Mouse (Mus musculus): ENCODE results near the gene Stac3.

Stac3 gene

GRCm38 (mm10) chr10:127522088-127522581 lies 20.6 kb downstream of the Stac3 start, which contains the start of gene Shmt2:
Gene Shmt2 (minus strand): TSS chr10:127522444.
- peak; percentile 94 for DNase-seq (ENCODE audit: low spot score)

- no peak for DNase-seq (ENCODE audit: low spot score)
Observed at GRCm38 (mm10) chr10:127524646-127525255, 23.3 kb downstream of the Stac3 start.

GRCm38 (mm10) chr10:127526048-127526447 lies 24.6 kb downstream of the Stac3 start:
- DNase-seq (ENCODE audit: low spot score): no peak

- DNase-seq (ENCODE audit: low spot score): peak; percentile 79
Observed at GRCm38 (mm10) chr10:127526681-127527080, 25.2 kb downstream of the Stac3 start.

- DNase-seq (ENCODE audit: low spot score): no peak
Observed at GRCm38 (mm10) chr10:127527481-127527880, 26.0 kb downstream of the Stac3 start.

GRCm38 (mm10) chr10:127530945-127531344 lies 29.5 kb downstream of the Stac3 start:
- DNase-seq (ENCODE audit: low spot score): no peak

- DNase-seq (ENCODE audit: low spot score): no peak
Observed at GRCm38 (mm10) chr10:127531548-127531947, 30.1 kb downstream of the Stac3 start.

- no peak for DNase-seq (ENCODE audit: low spot score)
Observed at GRCm38 (mm10) chr10:127534036-127534928, 32.8 kb downstream of the Stac3 start, which contains the start of gene Nxph4. Gene Nxph4 (minus strand): TSS chr10:127534559.

- no peak for DNase-seq (ENCODE audit: low spot score)
Observed at GRCm38 (mm10) chr10:127534929-127535384, 33.5 kb downstream of the Stac3 start.

- peak; percentile 76 for DNase-seq (ENCODE audit: low spot score)
Observed at GRCm38 (mm10) chr10:127536586-127537314, 35.3 kb downstream of the Stac3 start.

GRCm38 (mm10) chr10:127537854-127538583 lies 36.5 kb downstream of the Stac3 start:
- peak; percentile 89 for DNase-seq (ENCODE audit: low spot score)

GRCm38 (mm10) chr10:127541510-127541909 lies 40.0 kb downstream of the Stac3 start:
- no peak for DNase-seq (ENCODE audit: low spot score)

GRCm38 (mm10) chr10:127542084-127542483 lies 40.6 kb downstream of the Stac3 start:
- no peak for DNase-seq (ENCODE audit: low spot score)

- no peak for DNase-seq (ENCODE audit: low spot score)
Observed at GRCm38 (mm10) chr10:127542720-127543119, 41.2 kb downstream of the Stac3 start.

- DNase-seq (ENCODE audit: low spot score): no peak
Observed at GRCm38 (mm10) chr10:127543916-127544315, 42.4 kb downstream of the Stac3 start.

- DNase-seq (ENCODE audit: low spot score): no peak
Observed at GRCm38 (mm10) chr10:127544375-127544774, 42.9 kb downstream of the Stac3 start.

GRCm38 (mm10) chr10:127546505-127546904 lies 45.0 kb downstream of the Stac3 start:
- no peak for DNase-seq (ENCODE audit: low spot score)

- no peak for DNase-seq (ENCODE audit: low spot score)
Observed at GRCm38 (mm10) chr10:127548236-127548635, 46.8 kb downstream of the Stac3 start.

- no peak for DNase-seq (ENCODE audit: low spot score)
Observed at GRCm38 (mm10) chr10:127549892-127550291, 48.4 kb downstream of the Stac3 start.

GRCm38 (mm10) chr10:127555703-127556102 lies 54.2 kb downstream of the Stac3 start:
- DNase-seq (ENCODE audit: low spot score): peak; percentile 72

- no peak for DNase-seq (ENCODE audit: low spot score)
Observed at GRCm38 (mm10) chr10:127557397-127557796, 55.9 kb downstream of the Stac3 start.
